Mouse (Mus musculus): Measurements from ENCODE around the gene Hsd3b7. TPM values are rescaled to one million over a fixed set of nuclear protein-coding genes. Genes with fewer than 3 reads are reported as not detected.
A peak's percentile ranks its signal among the peaks of the same experiment; 100 is the strongest.
"Not testable (repeated sequence)": the region's sequence is repeated elsewhere in the genome, so short reads cannot be mapped to it uniquely, and the experiment has no call there.

The Hsd3b7 gene
- total RNA-seq, 2 experiments from 2014 or later = 36.9 to 49.1 TPM

DNA sequence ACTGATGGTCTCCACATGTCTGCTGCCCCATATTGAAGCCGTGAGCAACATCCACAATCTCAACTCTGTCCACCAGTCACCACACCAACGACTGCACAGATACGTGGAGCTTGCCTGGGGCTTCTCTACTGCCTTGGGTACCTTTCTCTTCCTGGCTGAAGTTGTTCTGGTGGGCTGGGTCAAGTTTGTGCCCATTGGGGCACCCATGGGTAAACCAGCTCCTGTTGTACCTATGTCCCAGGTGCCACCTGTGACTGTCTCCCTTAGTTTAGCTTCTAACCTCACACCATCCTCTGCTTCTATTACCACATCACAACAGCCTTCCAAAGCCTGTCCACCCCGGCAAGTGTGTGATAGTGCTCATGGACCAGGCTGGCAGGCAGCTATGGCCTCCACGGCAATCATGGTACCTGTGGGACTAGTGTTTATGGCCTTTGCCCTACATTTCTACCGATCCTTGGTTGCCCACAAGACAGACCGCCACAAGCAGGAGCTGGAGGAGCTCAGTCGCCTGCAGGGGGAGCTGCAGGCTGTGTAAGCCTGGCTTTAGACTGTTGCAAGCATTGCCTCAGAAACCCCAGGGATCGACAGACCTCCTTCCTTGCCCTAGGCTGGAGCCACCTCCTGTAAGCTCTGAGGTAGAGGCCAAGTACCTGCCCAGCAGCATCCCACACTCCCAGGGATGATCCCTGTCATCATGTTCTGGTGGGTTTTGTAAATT lies 26.6 kb upstream of the Hsd3b7 start:
- peak in 1 of 2 experiments; percentile 50 for DNase-seq (ENCODE audit: low spot score in 2 of 2)

DNA sequence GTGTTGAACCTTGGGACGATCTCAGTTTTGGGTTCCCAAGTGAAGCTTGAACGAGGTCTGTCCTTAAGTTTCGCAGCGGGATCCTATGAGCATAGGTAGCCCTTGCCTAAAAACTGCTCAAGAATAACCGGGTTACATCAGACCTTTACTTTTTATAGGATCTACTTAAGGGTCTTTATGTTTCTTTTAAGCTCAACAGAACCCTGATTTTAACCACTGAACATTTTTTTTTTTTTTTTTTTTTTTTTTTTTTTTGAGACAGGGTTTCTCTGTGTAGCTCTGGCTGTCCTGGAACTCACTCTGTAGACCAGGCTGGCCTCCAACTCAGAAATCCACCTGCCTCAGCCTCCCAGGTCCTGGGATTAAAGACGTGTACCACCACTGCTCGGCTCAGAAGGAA lies 24.6 kb upstream of the Hsd3b7 start:
- not testable (repeated sequence) for DNase-seq (ENCODE audit: low spot score in 2 of 2)

DNA sequence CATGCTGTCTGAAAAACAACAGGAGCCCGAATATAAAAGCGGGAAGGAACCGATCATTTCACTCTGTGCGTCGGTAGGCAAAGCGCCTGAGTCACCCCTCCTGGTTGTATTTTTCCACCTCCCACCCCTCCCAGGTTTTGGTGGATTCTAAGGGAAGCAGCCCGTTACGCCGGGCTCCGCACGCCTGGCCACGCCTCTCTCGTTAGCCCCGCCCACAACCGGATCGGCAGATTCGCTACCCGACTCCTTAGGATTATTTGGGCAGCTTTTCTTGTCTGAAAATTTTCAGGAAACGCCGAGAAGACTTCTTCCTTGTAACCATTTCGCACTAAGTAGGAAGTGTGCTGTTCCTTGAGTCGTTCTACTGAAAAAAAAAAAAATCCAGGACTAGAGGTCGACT lies 24.0 kb upstream of the Hsd3b7 start, which contains the start of gene Setd1a:
Gene Setd1a (plus strand): TSS at position 245 of the 400 bp plus-strand sequence.
- DNase-seq (ENCODE audit: low spot score in 2 of 2) = peak; percentile 65 to 72

DNA sequence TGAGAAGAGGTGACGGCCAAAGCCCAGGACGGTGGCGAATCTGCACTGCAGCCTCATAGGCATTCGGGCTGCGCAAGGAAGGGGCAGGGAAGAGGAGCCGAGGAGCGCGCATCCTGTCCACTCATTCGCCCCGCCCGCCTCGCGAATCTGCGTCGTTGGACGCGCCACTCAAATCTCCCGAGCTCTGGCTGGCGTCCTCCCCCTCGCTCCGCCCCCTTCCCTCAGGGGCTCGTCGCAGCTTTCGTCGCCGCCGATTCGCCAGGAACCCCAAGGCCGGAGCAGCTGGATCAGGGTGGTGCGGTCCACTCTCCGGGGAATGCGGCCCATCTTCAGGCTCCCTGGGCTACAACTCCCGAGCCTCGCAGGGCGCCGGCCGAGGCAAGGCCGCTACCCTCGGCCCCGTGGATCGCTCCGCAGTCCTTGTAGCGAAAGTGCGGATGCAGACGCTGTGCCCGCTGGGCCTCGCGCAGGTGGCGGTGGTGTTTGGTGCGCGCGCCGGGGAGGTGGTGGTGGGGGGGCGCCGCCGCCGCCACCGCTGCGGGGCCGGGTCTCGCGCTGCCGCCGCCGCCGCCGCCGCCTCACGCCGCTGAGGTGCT lies 23.4 kb upstream of the Hsd3b7 start:
- peak; percentile 86 to 95 for DNase-seq (ENCODE audit: low spot score in 2 of 2)

DNA sequence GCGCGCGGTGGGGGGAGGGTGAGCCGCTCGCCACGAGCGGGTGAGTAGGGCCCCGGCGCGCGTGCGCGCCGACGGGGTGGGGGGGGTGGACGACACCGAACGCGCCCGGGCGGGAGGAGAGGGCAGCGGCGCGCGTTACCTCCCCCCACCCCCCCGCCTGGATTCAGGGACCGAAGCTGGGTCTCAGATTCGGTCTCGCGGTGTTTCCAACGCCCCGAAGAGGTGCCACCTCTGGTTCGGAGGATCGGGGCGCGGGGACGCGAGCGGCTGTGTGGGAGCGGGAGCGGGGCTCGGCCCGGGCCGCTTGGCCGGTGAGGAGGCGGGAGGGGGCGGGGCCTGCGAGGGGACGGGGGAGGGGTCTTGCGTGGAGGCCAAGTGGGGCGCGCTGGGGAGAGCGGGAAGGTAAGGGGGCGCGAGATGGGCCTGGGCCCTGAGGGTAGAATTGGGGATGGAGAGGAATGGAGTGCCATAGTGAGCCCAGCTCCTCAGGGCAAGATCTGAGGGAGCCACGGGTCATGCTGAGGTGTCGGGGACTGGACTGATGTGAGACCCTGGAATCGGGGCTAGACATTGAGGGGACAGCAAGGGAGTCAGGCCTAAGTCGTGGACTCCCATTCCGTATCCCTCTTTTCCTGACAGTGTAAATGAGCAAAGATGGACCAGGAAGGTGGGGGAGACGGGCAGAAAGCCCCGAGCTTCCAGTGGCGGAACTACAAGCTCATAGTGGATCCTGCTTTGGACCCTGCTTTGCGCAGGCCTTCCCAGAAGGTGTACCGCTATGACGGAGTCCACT lies 22.7 kb upstream of the Hsd3b7 start:
- DNase-seq (ENCODE audit: low spot score in 2 of 2) = peak in 1 of 2 experiments; percentile 64

DNA sequence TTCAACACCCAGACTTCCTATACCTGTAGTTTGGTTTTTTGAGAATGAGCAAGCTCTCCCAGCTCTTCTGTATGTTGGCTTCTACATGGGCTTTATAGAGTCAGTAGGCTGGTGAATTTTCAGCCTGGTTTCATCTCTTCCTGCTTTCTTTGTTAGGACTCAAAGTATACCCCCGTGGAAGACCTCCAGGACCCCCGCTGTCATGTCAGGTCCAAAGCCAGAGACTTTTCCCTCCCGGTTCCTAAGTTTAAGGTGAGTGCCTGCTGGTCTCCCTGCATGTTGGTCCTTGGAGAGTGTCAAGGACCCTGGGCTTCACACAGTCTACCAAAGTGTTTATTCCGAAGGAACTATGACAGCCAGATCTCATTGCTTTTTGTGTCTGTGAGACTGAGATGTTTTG lies 22.1 kb upstream of the Hsd3b7 start:
- no peak for DNase-seq (ENCODE audit: low spot score in 2 of 2)

DNA sequence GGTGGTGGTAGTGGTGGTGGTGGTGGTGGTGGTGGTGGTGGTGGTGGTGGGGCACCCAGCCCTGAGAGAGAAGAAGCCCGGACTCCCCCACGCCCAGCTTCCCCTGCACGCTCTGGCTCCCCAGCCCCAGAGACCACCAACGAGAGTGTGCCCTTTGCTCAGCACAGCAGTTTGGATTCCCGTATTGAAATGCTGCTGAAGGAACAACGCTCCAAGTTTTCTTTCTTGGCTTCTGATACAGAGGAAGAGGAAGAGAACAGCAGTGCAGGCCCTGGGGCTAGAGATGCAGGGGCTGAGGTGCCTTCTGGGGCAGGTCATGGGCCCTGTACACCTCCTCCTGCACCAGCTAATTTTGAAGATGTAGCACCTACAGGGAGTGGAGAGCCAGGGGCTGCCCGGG lies 15.1 kb upstream of the Hsd3b7 start, which contains the start of gene Gm49388:
Gene Gm49388 (plus strand): TSS at position 301 of the 400 bp plus-strand sequence.
- no peak for DNase-seq (ENCODE audit: low spot score in 2 of 2)

DNA sequence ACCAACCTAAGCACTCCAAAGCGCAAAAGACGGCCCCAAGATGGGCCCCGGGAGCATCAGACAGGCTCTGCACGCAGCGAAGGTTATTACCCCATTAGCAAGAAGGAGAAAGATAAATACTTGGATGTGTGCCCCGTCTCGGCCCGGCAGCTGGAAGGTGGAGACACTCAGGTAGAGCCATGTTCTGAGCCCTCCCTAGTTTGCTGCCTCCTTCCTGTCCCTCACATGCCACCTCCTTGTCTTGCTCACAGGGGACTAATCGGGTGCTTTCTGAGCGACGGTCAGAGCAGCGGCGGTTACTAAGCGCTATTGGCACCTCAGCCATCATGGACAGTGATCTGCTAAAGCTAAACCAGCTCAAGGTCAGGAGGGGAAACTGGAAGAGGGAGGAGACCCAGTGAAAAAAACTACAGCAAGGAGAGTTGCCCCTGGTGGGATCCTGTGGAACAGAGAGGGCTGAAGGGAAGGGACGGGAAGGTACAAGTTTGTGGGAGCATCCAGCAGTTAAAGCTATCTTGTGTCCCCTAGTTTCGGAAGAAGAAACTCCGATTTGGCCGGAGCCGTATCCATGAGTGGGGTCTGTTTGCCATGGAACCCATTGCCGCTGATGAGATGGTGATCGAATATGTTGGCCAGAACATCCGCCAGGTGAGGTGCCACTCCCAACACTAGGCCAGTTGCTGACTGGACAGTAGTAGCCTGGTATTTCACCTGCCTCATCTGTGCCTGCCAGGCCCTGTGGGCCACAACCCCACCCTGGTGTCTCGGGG lies 3.1 kb upstream of the Hsd3b7 start:
- no peak for DNase-seq (ENCODE audit: low spot score in 2 of 2)

DNA sequence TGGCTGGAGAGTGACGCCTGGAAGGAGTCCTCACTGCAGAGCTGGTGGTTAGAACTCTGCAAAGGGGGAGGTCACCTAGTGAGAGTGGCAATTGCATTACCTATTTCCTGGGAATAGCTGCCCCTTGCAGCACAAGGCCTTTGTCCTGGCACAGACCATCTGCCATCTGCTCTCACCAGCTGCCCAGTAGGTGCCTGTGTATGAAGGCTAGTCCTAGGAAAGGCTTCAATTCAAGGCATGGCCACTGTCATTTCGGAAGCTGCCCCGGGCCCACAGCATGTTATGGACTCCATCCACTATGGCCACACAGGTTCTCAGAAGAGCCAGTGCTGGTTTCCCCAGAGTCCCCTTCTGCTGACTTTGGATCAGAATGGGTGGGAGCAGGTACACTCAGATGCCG lies 1.8 kb upstream of the Hsd3b7 start:
- no peak for DNase-seq (ENCODE audit: low spot score in 2 of 2)

DNA sequence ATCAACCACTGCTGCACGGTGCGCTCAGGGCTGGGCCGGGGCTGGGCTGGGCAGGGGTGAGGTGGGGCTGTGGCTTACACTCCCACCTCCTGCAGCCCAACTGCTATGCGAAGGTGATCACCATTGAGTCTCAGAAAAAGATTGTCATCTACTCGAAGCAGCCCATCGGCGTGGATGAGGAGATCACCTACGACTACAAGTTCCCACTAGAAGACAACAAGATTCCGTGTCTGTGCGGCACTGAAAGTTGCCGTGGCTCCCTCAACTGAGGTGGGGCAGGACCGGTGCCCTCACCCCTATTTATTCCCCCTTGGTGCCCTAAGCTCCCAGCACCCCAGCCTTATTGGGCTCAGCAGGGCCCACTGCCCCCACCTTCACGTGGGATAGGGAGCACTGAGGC lies 1.2 kb upstream of the Hsd3b7 start:
- DNase-seq (ENCODE audit: low spot score in 2 of 2) = no peak

DNA sequence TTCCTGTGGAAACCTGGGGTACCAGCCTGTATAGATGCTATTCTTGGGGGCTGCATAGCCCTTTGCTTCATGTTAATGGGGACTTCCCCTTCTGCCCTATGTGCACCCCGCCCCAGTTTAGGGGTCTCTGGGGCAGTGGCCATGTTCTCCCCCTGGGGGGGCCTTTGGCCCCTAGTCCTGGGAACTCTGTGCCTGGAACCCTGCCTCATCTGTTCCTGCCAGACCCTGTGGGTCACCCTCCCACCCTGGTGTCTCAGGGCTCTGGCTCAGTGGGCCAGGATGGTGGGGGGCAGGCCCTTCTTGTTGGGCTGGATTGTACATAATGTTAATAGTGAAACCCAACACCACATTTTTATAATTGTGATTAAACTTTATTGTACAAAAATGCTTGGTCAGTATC lies 666 bp upstream of the Hsd3b7 start:
- no peak for DNase-seq (ENCODE audit: low spot score in 2 of 2)

DNA sequence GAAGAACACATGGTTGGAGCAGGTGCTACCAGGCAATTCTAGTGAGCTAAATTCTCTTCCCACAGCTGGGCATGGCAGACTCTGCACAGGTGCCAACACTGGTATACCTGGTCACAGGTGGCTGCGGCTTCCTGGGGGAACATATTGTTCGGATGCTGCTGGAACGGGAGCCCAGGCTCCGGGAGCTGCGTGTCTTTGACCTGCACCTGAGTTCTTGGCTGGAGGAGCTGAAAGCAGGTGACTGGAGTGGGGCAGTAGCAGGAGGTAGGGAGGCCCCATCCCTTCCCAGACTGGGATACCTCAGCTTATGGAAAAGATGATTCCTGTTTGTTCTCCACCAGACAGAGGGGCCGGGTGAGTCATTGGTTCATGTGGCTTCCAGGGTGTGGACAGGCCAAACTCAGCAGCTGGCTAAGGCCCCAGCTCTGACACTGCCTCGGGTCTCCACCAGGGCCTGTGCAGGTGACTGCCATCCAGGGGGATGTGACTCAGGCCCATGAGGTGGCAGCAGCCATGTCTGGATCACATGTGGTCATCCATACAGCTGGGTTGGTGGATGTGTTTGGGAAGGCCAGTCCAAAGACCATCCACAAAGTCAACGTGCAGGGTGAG lies 712 bp downstream of the Hsd3b7 start:
- DNase-seq (ENCODE audit: low spot score in 2 of 2) = no peak

DNA sequence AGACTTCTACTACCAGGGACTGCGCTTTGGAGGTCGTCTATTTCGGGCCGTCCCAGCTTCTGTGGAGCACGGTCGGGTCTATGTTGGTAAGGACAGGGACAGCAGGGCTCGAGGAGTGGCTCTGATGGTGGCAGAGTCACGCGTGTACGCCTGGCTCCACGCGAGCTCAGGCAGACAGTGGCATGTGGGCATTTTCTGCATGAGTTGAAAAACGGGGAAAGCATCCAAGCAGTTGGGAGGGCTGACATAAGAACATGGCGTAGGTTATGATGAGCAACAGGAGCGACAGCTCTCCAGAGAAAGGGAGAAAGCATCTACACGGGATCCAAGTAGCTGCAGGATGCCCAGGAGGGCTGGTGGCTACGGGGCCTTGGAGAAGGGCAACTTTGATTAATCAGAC lies 1.9 kb downstream of the Hsd3b7 start:
- no peak for DNase-seq (ENCODE audit: low spot score in 2 of 2)

DNA sequence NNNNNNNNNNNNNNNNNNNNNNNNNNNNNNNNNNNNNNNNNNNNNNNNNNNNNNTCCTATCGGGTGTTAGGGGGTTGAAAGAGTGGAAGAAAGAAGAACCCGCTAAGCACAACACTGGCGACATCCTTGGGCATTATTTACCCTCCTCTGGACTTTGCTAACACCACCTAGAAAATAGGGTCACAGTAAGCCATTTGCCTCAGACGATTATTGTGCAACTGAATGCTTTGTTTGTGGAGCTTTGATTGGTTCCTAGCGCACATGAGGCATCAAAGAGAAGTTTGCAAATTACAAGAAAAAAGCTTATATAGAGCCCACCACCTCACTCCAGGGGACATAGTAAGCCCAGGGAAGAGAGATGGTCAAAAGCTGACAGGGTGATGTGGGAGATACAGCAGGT lies 8.4 kb downstream of the Hsd3b7 start:
- no peak for DNase-seq (ENCODE audit: low spot score in 2 of 2)

DNA sequence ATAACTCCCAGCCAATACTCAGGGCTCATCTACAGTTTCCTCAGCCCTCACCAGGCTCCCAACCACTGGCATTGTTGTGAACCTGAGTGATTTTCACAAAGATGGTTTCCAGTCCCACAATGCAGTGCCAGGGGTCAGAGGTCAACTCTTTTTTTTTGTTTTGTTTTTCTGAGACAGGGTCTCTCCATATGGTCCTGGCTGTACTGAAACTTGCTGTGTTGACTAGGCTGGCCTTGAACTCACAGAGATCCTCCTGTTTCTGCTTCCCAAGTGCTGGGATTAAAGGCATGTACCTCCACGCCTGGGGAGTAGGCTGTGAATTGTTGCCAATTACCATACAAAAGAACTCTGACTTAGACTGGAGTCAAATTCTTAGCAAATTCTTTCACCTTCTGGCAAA lies 9.4 kb downstream of the Hsd3b7 start:
- DNase-seq (ENCODE audit: low spot score in 2 of 2) = no peak

DNA sequence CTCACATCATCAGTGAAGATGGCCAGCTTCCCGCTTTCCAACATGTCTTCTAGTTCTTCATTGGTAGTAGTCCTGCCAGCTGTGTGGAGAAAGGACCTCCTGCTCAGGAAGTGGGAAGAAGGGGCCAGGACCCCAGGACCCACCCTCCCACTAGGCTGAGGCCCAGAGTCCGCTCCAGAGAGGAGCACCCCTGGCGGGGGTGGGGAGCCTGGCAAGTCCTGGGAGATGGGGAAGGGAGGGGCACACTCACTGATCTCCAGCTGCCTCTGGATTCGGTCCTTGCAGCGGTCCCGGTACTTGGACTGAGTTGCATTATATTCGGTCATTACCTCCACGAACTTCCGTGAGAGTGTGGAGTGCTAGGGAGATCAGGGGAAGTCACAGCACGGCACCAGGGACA lies 10.2 kb downstream of the Hsd3b7 start:
- no peak for DNase-seq (ENCODE audit: low spot score in 2 of 2)

DNA sequence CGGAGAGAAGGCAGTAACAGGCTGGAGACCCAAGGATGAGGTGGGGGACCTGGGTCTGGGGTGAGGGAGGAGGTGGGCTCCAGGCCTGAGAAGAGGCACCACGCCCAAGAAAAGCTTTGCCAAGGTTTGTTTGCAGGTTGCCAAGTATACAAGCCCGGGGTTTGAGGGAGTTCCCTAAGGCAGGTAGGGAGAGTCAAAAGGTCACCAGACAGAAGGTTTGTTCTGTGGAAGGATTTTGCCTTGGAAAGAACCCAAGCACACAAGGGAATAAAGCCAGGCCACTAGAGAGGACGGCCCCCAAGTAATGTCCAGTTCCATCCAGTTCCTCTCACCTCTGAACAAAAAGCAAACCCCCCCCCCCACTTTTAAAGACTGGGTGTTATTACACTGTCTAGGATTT lies 10.8 kb downstream of the Hsd3b7 start:
- no peak for DNase-seq (ENCODE audit: low spot score in 2 of 2)

DNA sequence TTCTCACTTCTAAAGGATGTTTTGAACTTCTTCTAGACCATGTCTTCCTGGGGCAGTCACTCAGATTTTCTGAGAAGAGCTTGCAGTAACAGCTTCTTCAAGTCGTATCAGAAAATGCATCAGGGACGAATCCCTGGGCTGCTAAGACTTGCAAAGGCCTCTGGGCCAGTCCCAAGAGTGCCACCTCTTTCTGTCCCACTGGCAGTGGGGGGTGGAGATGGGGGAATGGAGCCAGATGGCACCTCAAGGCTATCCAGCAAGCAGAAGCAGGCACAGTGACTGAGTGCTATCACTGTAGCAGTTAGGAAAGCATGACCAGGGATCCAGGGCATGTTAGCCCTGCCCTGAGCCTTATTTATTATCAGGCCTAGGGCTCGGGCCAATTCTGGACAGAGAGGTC lies 11.9 kb downstream of the Hsd3b7 start:
- DNase-seq (ENCODE audit: low spot score in 2 of 2) = no peak

DNA sequence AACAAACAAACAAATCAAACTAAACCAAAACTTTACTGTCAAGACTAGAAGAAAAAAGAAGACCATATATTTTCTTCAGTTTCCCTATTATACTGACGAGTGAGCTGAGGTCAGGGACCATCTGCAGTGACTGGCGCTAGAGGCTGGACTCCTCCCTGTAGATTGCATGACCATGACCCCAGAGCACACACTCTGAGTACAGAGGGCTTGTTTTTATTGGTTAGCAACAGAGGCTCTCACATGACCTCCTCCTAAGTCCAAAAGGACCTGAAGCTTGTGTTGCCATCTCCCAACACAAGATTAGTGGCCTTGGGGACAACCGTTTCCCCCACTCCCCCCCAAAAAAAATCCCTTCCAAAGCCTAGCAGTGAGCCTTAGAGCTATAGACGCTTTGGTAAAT lies 13.4 kb downstream of the Hsd3b7 start:
- DNase-seq (ENCODE audit: low spot score in 2 of 2) = no peak

DNA sequence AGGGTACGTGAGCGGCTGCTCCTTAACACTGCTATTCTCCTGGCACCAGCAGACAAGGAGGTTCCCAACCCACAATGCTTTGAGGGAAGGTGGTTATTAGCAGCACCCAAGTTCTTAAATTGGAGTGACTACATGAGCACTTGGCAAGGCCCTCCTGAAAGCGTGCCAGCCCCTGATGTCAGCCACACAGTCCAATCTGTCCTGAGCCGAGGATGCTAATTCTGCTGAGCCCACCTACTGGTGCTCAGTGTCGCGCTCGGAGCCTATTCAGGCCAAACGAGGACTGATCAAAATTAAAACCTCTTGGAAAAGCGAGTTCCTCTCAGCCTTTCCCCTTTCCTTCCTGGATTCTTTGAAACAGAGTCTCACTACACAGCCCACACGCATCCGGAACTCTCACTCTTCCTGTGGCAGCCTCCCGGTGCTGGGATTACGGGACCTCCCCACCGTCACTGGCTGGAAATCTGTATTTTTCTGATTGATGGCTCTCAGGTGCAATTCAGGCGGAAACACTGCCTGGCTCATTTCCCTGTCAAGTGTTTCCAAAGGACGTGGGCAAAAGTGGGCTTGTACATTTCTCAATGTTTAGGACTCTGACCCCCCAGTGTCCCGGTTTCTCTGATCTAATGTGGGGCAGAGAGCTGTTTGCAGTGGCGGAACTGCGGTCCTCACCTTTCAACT lies 14.0 kb downstream of the Hsd3b7 start:
- no peak for DNase-seq (ENCODE audit: low spot score in 2 of 2)
